Mouse (Mus musculus) spleen, embryonic (tissue): Measurements from ENCODE around the gene Plcb1.

ENCODE experiments used
- CTCF ChIA-PET: fragments of 350-600 bp; sonication (Branson Sonifier 250); formaldehyde crosslinking; loops from one replicate; lab custom pipeline; 2022; lab: Charles Lee

Gene Plcb1

GRCm38 (mm10) chr2:134838185-134838584 is 52.3 kb downstream of the Plcb1 start:
- CTCF ChIA-PET = no interaction called here

- CTCF ChIA-PET = no interaction called here
These were observed 53.0 kb downstream of the Plcb1 start for GRCm38 (mm10) chr2:134838888-134839287.

GRCm38 (mm10) chr2:134842883-134843282 is 57.0 kb downstream of the Plcb1 start:
- CTCF ChIA-PET = no interaction called here

GRCm38 (mm10) chr2:134844391-134845238 is 58.7 kb downstream of the Plcb1 start:
- CTCF ChIA-PET = no interaction called here

GRCm38 (mm10) chr2:134845239-134845738 is 59.4 kb downstream of the Plcb1 start:
- CTCF ChIA-PET = no interaction called here

GRCm38 (mm10) chr2:134846555-134846954 is 60.7 kb downstream of the Plcb1 start:
- CTCF ChIA-PET = no interaction called here

- CTCF ChIA-PET = no interaction called here
These were observed 65.6 kb downstream of the Plcb1 start for GRCm38 (mm10) chr2:134851189-134852171.

GRCm38 (mm10) chr2:134856239-134856638 is 70.4 kb downstream of the Plcb1 start:
- CTCF ChIA-PET = no interaction called here

GRCm38 (mm10) chr2:134856691-134857090 is 70.8 kb downstream of the Plcb1 start:
- CTCF ChIA-PET = no interaction called here

GRCm38 (mm10) chr2:134864985-134865645 is 79.2 kb downstream of the Plcb1 start:
- CTCF ChIA-PET = no interaction called here

GRCm38 (mm10) chr2:134867381-134867780 is 81.5 kb downstream of the Plcb1 start:
- CTCF ChIA-PET = no interaction called here

GRCm38 (mm10) chr2:134871692-134872489 is 86.0 kb downstream of the Plcb1 start:
- CTCF ChIA-PET = no interaction called here

- CTCF ChIA-PET = no interaction called here
These were observed 86.6 kb downstream of the Plcb1 start for GRCm38 (mm10) chr2:134872490-134872781.

GRCm38 (mm10) chr2:134877148-134877547 is 91.3 kb downstream of the Plcb1 start:
- CTCF ChIA-PET = no interaction called here

GRCm38 (mm10) chr2:134891207-134891606 is 105.3 kb downstream of the Plcb1 start:
- CTCF ChIA-PET = interaction anchor here (0.6 kb wide), 1 partner anchor 643 kb away, joined by 4 read pairs; no protein-coding TSS in a partner anchor

GRCm38 (mm10) chr2:134894776-134895175 is 108.9 kb downstream of the Plcb1 start:
- CTCF ChIA-PET = no interaction called here

- CTCF ChIA-PET = no interaction called here
These were observed 110.3 kb downstream of the Plcb1 start for GRCm38 (mm10) chr2:134896196-134896595.

- CTCF ChIA-PET = no interaction called here
These were observed 111.2 kb downstream of the Plcb1 start for GRCm38 (mm10) chr2:134897083-134897482.

- CTCF ChIA-PET = no interaction called here
These were observed 115.7 kb downstream of the Plcb1 start for GRCm38 (mm10) chr2:134901521-134901920.

- CTCF ChIA-PET = no interaction called here
These were observed 125.0 kb downstream of the Plcb1 start for GRCm38 (mm10) chr2:134910882-134911281.

- CTCF ChIA-PET = no interaction called here
These were observed 125.5 kb downstream of the Plcb1 start for GRCm38 (mm10) chr2:134911360-134911759.
